Comparison of ENCODE assay signal across 26 mouse cellular contexts in genomic region chr2:101638979-101639839, GRCm38 (mm10). TPM values are rescaled to one million over a fixed set of nuclear protein-coding genes. Genes with fewer than 3 reads are reported as not detected.
DNase-seq lines count a peak whose midpoint lies in the region; ATAC-seq lines count a peak whose summit lies in the region.
"Had no signal": no experiment of that assay in that cellular context is flagged by ENCODE, and none has a peak within 500 bp of the region (broad histone marks: within the 10 kb centered on the region; RNA-seq: fewer than 3 reads in every experiment).

No protein-coding gene starts in this region.

- H3K4me2 ChIP-seq in forebrain, embryonic 13.5 days: no peak overlapping the region
- no peak overlapping the region for H3K4me2 ChIP-seq in forebrain, embryonic 12.5 days
- H3K4me2 ChIP-seq in midbrain, embryonic 16.5 days (ENCODE audit: low read length): no peak overlapping the region
- H3K4me2 ChIP-seq in midbrain, embryonic 13.5 days (replicated peaks): no peak overlapping the region
- H3K4me2 ChIP-seq in hindbrain, embryonic 15.5 days: no peak overlapping the region
- no peak overlapping the region; the same call in 1 of the 2 replicates for H3K4me2 ChIP-seq in neural tube, embryonic 14.5 days (ENCODE audit: low read depth, low read length)
- no peak overlapping the region for H3K4me2 ChIP-seq in kidney, embryonic 15.5 days
- H3K4me2 ChIP-seq: embryonic facial prominence, embryonic 12.5 days; heart, embryonic 15.5 days; midbrain, embryonic 11.5 days had no signal

- H3K4me3 ChIP-seq in forebrain, embryonic 13.5 days: no peak overlapping the region
- H3K4me3 ChIP-seq in forebrain, embryonic 12.5 days (replicated peaks): no peak overlapping the region
- no peak overlapping the region for H3K4me3 ChIP-seq in midbrain, embryonic 16.5 days (ENCODE audit: low read depth, low read length)
- no peak overlapping the region for H3K4me3 ChIP-seq in midbrain, embryonic 13.5 days (replicated peaks)
- no peak overlapping the region for H3K4me3 ChIP-seq in hindbrain, embryonic 15.5 days
- H3K4me3 ChIP-seq in neural tube, embryonic 14.5 days (ENCODE audit: low read depth, low read length): no peak overlapping the region
- no peak overlapping the region for H3K4me3 ChIP-seq in kidney, embryonic 15.5 days (replicated peaks)
- H3K4me3 ChIP-seq: embryonic facial prominence, embryonic 12.5 days; erythroblast, embryonic 14.5 days; heart, adult 2 months; heart, embryonic 15.5 days had no signal

- no peaks in the 10 kb centered on the region for H3K4me1 ChIP-seq in forebrain, embryonic 13.5 days
- H3K4me1 ChIP-seq in forebrain, embryonic 12.5 days: peaks cover 3% of the 10 kb centered on the region; the same call in 1 of the 2 replicates
- no peaks in the 10 kb centered on the region for H3K4me1 ChIP-seq in midbrain, embryonic 16.5 days (ENCODE audit: control insufficient read depth, insufficient read depth, low read length)
- peaks cover 7% of the 10 kb centered on the region for H3K4me1 ChIP-seq in midbrain, embryonic 13.5 days (replicated peaks)
- 0 out of 2 replicates have a peak, but pooled peaks cover 8% of the 10 kb centered on the region for H3K4me1 ChIP-seq in hindbrain, embryonic 15.5 days (replicated peaks)
- 0 out of 2 replicates have a peak, but pooled peaks cover 7% of the 10 kb centered on the region for H3K4me1 ChIP-seq in neural tube, embryonic 14.5 days (ENCODE audit: control insufficient read depth, insufficient read depth, low read length)
- peaks cover 5% of the 10 kb centered on the region; the same call in 1 of the 2 replicates for H3K4me1 ChIP-seq in kidney, embryonic 15.5 days
- H3K4me1 ChIP-seq: embryonic facial prominence, embryonic 12.5 days; heart, embryonic 15.5 days had no signal

- H3K9me3 ChIP-seq in forebrain, embryonic 13.5 days (replicated peaks): no peaks in the 10 kb centered on the region
- H3K9me3 ChIP-seq in forebrain, embryonic 12.5 days: no peaks in the 10 kb centered on the region
- H3K9me3 ChIP-seq in midbrain, embryonic 16.5 days (replicated peaks; ENCODE audit: control insufficient read depth, low read length, poor library complexity, severe bottlenecking): no peaks in the 10 kb centered on the region
- no peaks in the 10 kb centered on the region for H3K9me3 ChIP-seq in midbrain, embryonic 13.5 days
- H3K9me3 ChIP-seq in hindbrain, embryonic 15.5 days: no peaks in the 10 kb centered on the region
- no peaks in the 10 kb centered on the region for H3K9me3 ChIP-seq in neural tube, embryonic 14.5 days (ENCODE audit: control insufficient read depth, low read length)
- H3K9me3 ChIP-seq in kidney, embryonic 15.5 days (replicated peaks): no peaks in the 10 kb centered on the region
- H3K9me3 ChIP-seq: embryonic facial prominence, embryonic 12.5 days; G1E; heart, embryonic 15.5 days had no signal

- ATAC-seq in forebrain, embryonic 13.5 days: peak; percentile 43; the same call in 1 of the 2 replicates
- ATAC-seq in forebrain, embryonic 12.5 days (ENCODE audit: low FRiP score): no peak
- peak; percentile 36; the same call in 1 of the 2 replicates for ATAC-seq in midbrain, embryonic 16.5 days
- ATAC-seq in midbrain, embryonic 13.5 days: no peak
- ATAC-seq in hindbrain, embryonic 15.5 days (ENCODE audit: low FRiP score, low read depth): peak; percentile 42; the same call in 1 of the 2 replicates
- peak; percentile 69 for ATAC-seq in neural tube, embryonic 14.5 days (ENCODE audit: low read depth)
- no peak for ATAC-seq in kidney, embryonic 15.5 days (replicated peaks; ENCODE audit: low FRiP score)
- ATAC-seq: activated CD4-positive, CD25-positive, alpha-beta regulatory T cell, adult 4 months had no signal

- H3K9ac ChIP-seq in forebrain, embryonic 13.5 days: no peak overlapping the region
- no peak overlapping the region for H3K9ac ChIP-seq in forebrain, embryonic 12.5 days
- H3K9ac ChIP-seq in midbrain, embryonic 16.5 days (ENCODE audit: low read depth, low read length): no peak overlapping the region
- H3K9ac ChIP-seq in midbrain, embryonic 13.5 days (replicated peaks): no peak overlapping the region
- no peak overlapping the region for H3K9ac ChIP-seq in hindbrain, embryonic 15.5 days
- no peak overlapping the region for H3K9ac ChIP-seq in neural tube, embryonic 14.5 days (replicated peaks; ENCODE audit: low read depth, low read length)
- no peak overlapping the region for H3K9ac ChIP-seq in kidney, embryonic 15.5 days
- H3K9ac ChIP-seq: embryonic facial prominence, embryonic 12.5 days; heart, embryonic 15.5 days; liver, embryonic 14.5 days had no signal

- no peak overlapping the region for H3K27ac ChIP-seq in forebrain, embryonic 13.5 days
- H3K27ac ChIP-seq in forebrain, embryonic 12.5 days: no peak overlapping the region
- H3K27ac ChIP-seq in midbrain, embryonic 16.5 days (ENCODE audit: low read length): no peak overlapping the region
- no peak overlapping the region for H3K27ac ChIP-seq in midbrain, embryonic 13.5 days
- H3K27ac ChIP-seq in hindbrain, embryonic 15.5 days (replicated peaks): no peak overlapping the region
- peak overlapping the region; percentile 36 for H3K27ac ChIP-seq in neural tube, embryonic 14.5 days (ENCODE audit: low read depth, low read length)
- H3K27ac ChIP-seq in kidney, embryonic 15.5 days: no peak overlapping the region
- H3K27ac ChIP-seq: embryonic facial prominence, embryonic 12.5 days; heart, adult 2 months; heart, embryonic 15.5 days; liver, embryonic 14.5 days; macrophage; stomach, postnatal 0 days had no signal

- no peaks in the 10 kb centered on the region for H3K27me3 ChIP-seq in forebrain, embryonic 13.5 days
- H3K27me3 ChIP-seq in forebrain, embryonic 12.5 days: no peaks in the 10 kb centered on the region
- H3K27me3 ChIP-seq in midbrain, embryonic 16.5 days (ENCODE audit: control insufficient read depth, insufficient read depth, low read depth, low read length): no peaks in the 10 kb centered on the region
- no peaks in the 10 kb centered on the region for H3K27me3 ChIP-seq in midbrain, embryonic 13.5 days
- no peaks in the 10 kb centered on the region for H3K27me3 ChIP-seq in hindbrain, embryonic 15.5 days
- no peaks in the 10 kb centered on the region for H3K27me3 ChIP-seq in neural tube, embryonic 14.5 days (ENCODE audit: control insufficient read depth, insufficient read depth, low read length)
- H3K27me3 ChIP-seq in kidney, embryonic 15.5 days: no peaks in the 10 kb centered on the region
- H3K27me3 ChIP-seq: embryonic facial prominence, embryonic 12.5 days; heart, embryonic 15.5 days had no signal

- no peaks in the 10 kb centered on the region for H3K36me3 ChIP-seq in forebrain, embryonic 13.5 days (ENCODE audit: poor library complexity, severe bottlenecking)
- H3K36me3 ChIP-seq in forebrain, embryonic 12.5 days (replicated peaks): no peaks in the 10 kb centered on the region
- no peaks in the 10 kb centered on the region for H3K36me3 ChIP-seq in midbrain, embryonic 16.5 days (ENCODE audit: control insufficient read depth, insufficient read depth, low read length)
- no peaks in the 10 kb centered on the region for H3K36me3 ChIP-seq in midbrain, embryonic 13.5 days
- no peaks in the 10 kb centered on the region for H3K36me3 ChIP-seq in hindbrain, embryonic 15.5 days
- no peaks in the 10 kb centered on the region for H3K36me3 ChIP-seq in neural tube, embryonic 14.5 days (ENCODE audit: control insufficient read depth, insufficient read depth, low read length)
- no peaks in the 10 kb centered on the region for H3K36me3 ChIP-seq in kidney, embryonic 15.5 days
- H3K36me3 ChIP-seq: embryonic facial prominence, embryonic 12.5 days; G1E; heart, embryonic 15.5 days had no signal

- WGBS in forebrain, embryonic 13.5 days: 67% methylated on average over 7 of the region's 7 CpGs
- 74% methylated on average over 7 of the region's 7 CpGs for WGBS in forebrain, embryonic 12.5 days
- WGBS in midbrain, embryonic 16.5 days: 54% methylated on average over 7 of the region's 7 CpGs
- 73% methylated on average over 7 of the region's 7 CpGs for WGBS in midbrain, embryonic 13.5 days
- 33% methylated on average over 7 of the region's 7 CpGs for WGBS in hindbrain, embryonic 15.5 days
- WGBS in neural tube, embryonic 14.5 days: 26% methylated on average over 7 of the region's 7 CpGs
- WGBS in kidney, embryonic 15.5 days: 26% methylated on average over 7 of the region's 7 CpGs

- DNase-seq in adrenal gland, postnatal 10 days: no peak
- DNase-seq: adrenal gland, postnatal 25 days; cerebellum, adult 18-20 months; cerebellum, postnatal 25 days; gastrocnemius, postnatal 25 days; heart, adult 2 months; kidney, adult 8-10 months; kidney, postnatal 4 days had no signal

RNA-seq across cellular contexts. Expression of gene Rag1, which starts 10.1 kb away (rescaled TPM):
- polyA plus RNA-seq in forebrain, embryonic 13.5 days (2015; fragmentation: Nextera tagmentation; extraction: Ambion mirVana): 0.06 and 0.08 TPM in 2 replicates
- polyA plus RNA-seq in forebrain, embryonic 12.5 days (2016; fragmentation: Nextera tagmentation; extraction: Ambion mirVana): 0.04 and 0.14 TPM in 2 replicates
- polyA plus RNA-seq in midbrain, embryonic 16.5 days (2015; fragmentation: Nextera tagmentation; extraction: Ambion mirVana): 0.13 and 0.16 TPM in 2 replicates
- 0.05 and 0.14 TPM in 2 replicates for polyA plus RNA-seq in midbrain, embryonic 13.5 days (2015; fragmentation: Nextera tagmentation; extraction: Ambion mirVana)
- polyA plus RNA-seq in hindbrain, embryonic 15.5 days (2015; fragmentation: Nextera tagmentation; extraction: Ambion mirVana): 0.12 TPM in 2 replicates
- polyA plus RNA-seq in neural tube, embryonic 14.5 days (2014; fragmentation: Nextera tagmentation; extraction: Ambion mirVana): 0.05 and 0.13 TPM in 2 replicates
- polyA plus RNA-seq in kidney, embryonic 15.5 days (2015; fragmentation: Nextera tagmentation; extraction: Ambion mirVana): 0.05 and 0.06 TPM in 2 replicates
- under 1 TPM; 0.42 to 0.60 TPM for total RNA-seq in adrenal gland, postnatal 10 days (2021)
- total RNA-seq: adrenal gland, postnatal 25 days had no signal
- polyA plus RNA-seq: activated CD4-positive, CD25-positive, alpha-beta regulatory T cell, adult 4 months; erythroblast, embryonic 14.5 days; macrophage had no signal

RNA-seq across cellular contexts. Expression of gene B230118H07Rik, which starts 10.1 kb away (rescaled TPM):
- 53.6 and 59.0 TPM in 2 replicates for polyA plus RNA-seq in forebrain, embryonic 13.5 days (2015; fragmentation: Nextera tagmentation; extraction: Ambion mirVana)
- 51.7 and 59.1 TPM in 2 replicates for polyA plus RNA-seq in forebrain, embryonic 12.5 days (2016; fragmentation: Nextera tagmentation; extraction: Ambion mirVana)
- polyA plus RNA-seq in midbrain, embryonic 16.5 days (2015; fragmentation: Nextera tagmentation; extraction: Ambion mirVana): 48.3 and 50.7 TPM in 2 replicates
- polyA plus RNA-seq in midbrain, embryonic 13.5 days (2015; fragmentation: Nextera tagmentation; extraction: Ambion mirVana): 51.5 and 52.4 TPM in 2 replicates
- 46.4 and 49.5 TPM in 2 replicates for polyA plus RNA-seq in hindbrain, embryonic 15.5 days (2015; fragmentation: Nextera tagmentation; extraction: Ambion mirVana)
- 49.2 and 54.0 TPM in 2 replicates for polyA plus RNA-seq in neural tube, embryonic 14.5 days (2014; fragmentation: Nextera tagmentation; extraction: Ambion mirVana)
- polyA plus RNA-seq in kidney, embryonic 15.5 days (2015; fragmentation: Nextera tagmentation; extraction: Ambion mirVana): 58.6 and 58.7 TPM in 2 replicates
- 10 to 100 TPM; 37.1 to 46.2 TPM for total RNA-seq in adrenal gland, postnatal 10 days (2021)

RNA-seq across cellular contexts. Expression of gene Rag2, which starts 14.7 kb away (rescaled TPM):
- not detected in 2 replicates for polyA plus RNA-seq in forebrain, embryonic 13.5 days (2015; fragmentation: Nextera tagmentation; extraction: Ambion mirVana)
- not detected in 2 replicates for polyA plus RNA-seq in forebrain, embryonic 12.5 days (2016; fragmentation: Nextera tagmentation; extraction: Ambion mirVana)
- polyA plus RNA-seq in midbrain, embryonic 16.5 days (2015; fragmentation: Nextera tagmentation; extraction: Ambion mirVana): 0.11 TPM in 1 of 2 replicates, not detected in the other
- not detected in 2 replicates for polyA plus RNA-seq in midbrain, embryonic 13.5 days (2015; fragmentation: Nextera tagmentation; extraction: Ambion mirVana)
- not detected in 2 replicates for polyA plus RNA-seq in hindbrain, embryonic 15.5 days (2015; fragmentation: Nextera tagmentation; extraction: Ambion mirVana)
- not detected in 2 replicates for polyA plus RNA-seq in neural tube, embryonic 14.5 days (2014; fragmentation: Nextera tagmentation; extraction: Ambion mirVana)
- polyA plus RNA-seq in kidney, embryonic 15.5 days (2015; fragmentation: Nextera tagmentation; extraction: Ambion mirVana): 0.10 TPM in 1 of 2 replicates, not detected in the other
- under 1 TPM in 1 of 2 experiments, not detected in 1; 0.09 TPM for total RNA-seq in adrenal gland, postnatal 10 days (2021)
- total RNA-seq: adrenal gland, postnatal 25 days; gastrocnemius, postnatal 25 days; heart, adult 2 months; layer of hippocampus, postnatal 10 days; left cerebral cortex, adult 8-10 months had no signal
- polyA plus RNA-seq: activated CD4-positive, CD25-positive, alpha-beta regulatory T cell, adult 4 months; erythroblast, embryonic 14.5 days; G1E; heart, adult 2 months; macrophage; stomach, postnatal 0 days had no signal

RNA-seq across cellular contexts. Expression of gene Traf6, which starts 39.0 kb away (rescaled TPM):
- 10.4 and 12.2 TPM in 2 replicates for polyA plus RNA-seq in forebrain, embryonic 13.5 days (2015; fragmentation: Nextera tagmentation; extraction: Ambion mirVana)
- 18.9 and 19.6 TPM in 2 replicates for polyA plus RNA-seq in forebrain, embryonic 12.5 days (2016; fragmentation: Nextera tagmentation; extraction: Ambion mirVana)
- 5.2 and 6.8 TPM in 2 replicates for polyA plus RNA-seq in midbrain, embryonic 16.5 days (2015; fragmentation: Nextera tagmentation; extraction: Ambion mirVana)
- polyA plus RNA-seq in midbrain, embryonic 13.5 days (2015; fragmentation: Nextera tagmentation; extraction: Ambion mirVana): 10.2 and 10.3 TPM in 2 replicates
- 5.6 and 5.7 TPM in 2 replicates for polyA plus RNA-seq in hindbrain, embryonic 15.5 days (2015; fragmentation: Nextera tagmentation; extraction: Ambion mirVana)
- 6.4 and 9.3 TPM in 2 replicates for polyA plus RNA-seq in neural tube, embryonic 14.5 days (2014; fragmentation: Nextera tagmentation; extraction: Ambion mirVana)
- 10.8 and 11.0 TPM in 2 replicates for polyA plus RNA-seq in kidney, embryonic 15.5 days (2015; fragmentation: Nextera tagmentation; extraction: Ambion mirVana)
- 10 to 100 TPM; 17.0 to 18.1 TPM for total RNA-seq in adrenal gland, postnatal 10 days (2021)

Comparison
In these comparisons a context has a peak if more than half of its experiments do, and no peak if none do; other contexts are left out.
1. ATAC-seq: peak in forebrain, embryonic 13.5 days (single experiment), midbrain, embryonic 16.5 days (single experiment), hindbrain, embryonic 15.5 days (single experiment) and neural tube, embryonic 14.5 days (single experiment); none in forebrain, embryonic 12.5 days (single experiment), midbrain, embryonic 13.5 days (single experiment) and kidney, embryonic 15.5 days (single experiment).